Mouse (Mus musculus): Measurements from ENCODE around the gene Coro2b.
"Not testable (repeated sequence)": the region's sequence is repeated elsewhere in the genome, so short reads cannot be mapped to it uniquely, and the experiment has no call there.

Gene Coro2b

GRCm38 (mm10) chr9:62471041-62471440 lies 65.8 kb downstream of the Coro2b start:
- no peak for DNase-seq

GRCm38 (mm10) chr9:62470398-62470797 lies 66.4 kb downstream of the Coro2b start:
- peak; percentile 75 to 80 for DNase-seq

- no peak for DNase-seq
These were observed 67.1 kb downstream of the Coro2b start for GRCm38 (mm10) chr9:62469696-62470095.

- DNase-seq = no peak
These were observed 67.7 kb downstream of the Coro2b start for GRCm38 (mm10) chr9:62469143-62469542.

- DNase-seq = no peak
These were observed 69.4 kb downstream of the Coro2b start for GRCm38 (mm10) chr9:62467413-62467784.

- DNase-seq = no peak
These were observed 70.0 kb downstream of the Coro2b start for GRCm38 (mm10) chr9:62466742-62467412.

- no peak for DNase-seq
These were observed 70.8 kb downstream of the Coro2b start for GRCm38 (mm10) chr9:62466053-62466452.

- DNase-seq = no peak
These were observed 72.1 kb downstream of the Coro2b start for GRCm38 (mm10) chr9:62464727-62465126.

- no peak for DNase-seq
These were observed 75.1 kb downstream of the Coro2b start for GRCm38 (mm10) chr9:62461766-62462165.

GRCm38 (mm10) chr9:62461095-62461494 lies 75.7 kb downstream of the Coro2b start:
- DNase-seq = no peak

- DNase-seq = no peak
These were observed 76.8 kb downstream of the Coro2b start for GRCm38 (mm10) chr9:62460086-62460485.

GRCm38 (mm10) chr9:62458457-62458856 lies 78.4 kb downstream of the Coro2b start:
- no peak for DNase-seq

GRCm38 (mm10) chr9:62456015-62456414 lies 80.8 kb downstream of the Coro2b start:
- DNase-seq = no peak

GRCm38 (mm10) chr9:62455210-62455969 lies 81.5 kb downstream of the Coro2b start:
- DNase-seq = no peak

- DNase-seq = no peak
These were observed 84.4 kb downstream of the Coro2b start for GRCm38 (mm10) chr9:62452373-62452993.

GRCm38 (mm10) chr9:62451585-62452372 lies 85.1 kb downstream of the Coro2b start:
- DNase-seq = no peak

GRCm38 (mm10) chr9:62450862-62451261 lies 86.0 kb downstream of the Coro2b start:
- DNase-seq = no peak

GRCm38 (mm10) chr9:62450355-62450754 lies 86.5 kb downstream of the Coro2b start:
- DNase-seq = no peak

GRCm38 (mm10) chr9:62447337-62447736 lies 89.5 kb downstream of the Coro2b start:
- DNase-seq = not testable (repeated sequence)

- DNase-seq = no peak
These were observed 98.1 kb downstream of the Coro2b start for GRCm38 (mm10) chr9:62438755-62439101.

- no peak for DNase-seq
These were observed 98.6 kb downstream of the Coro2b start for GRCm38 (mm10) chr9:62438085-62438754.

- DNase-seq = no peak
These were observed 99.4 kb downstream of the Coro2b start for GRCm38 (mm10) chr9:62437446-62437845.

Data from B cell, adult 2 months (primary cell).